Mouse (Mus musculus): ENCODE measurements around the gene Caprin2.
"Not testable (repeated sequence)": the region's sequence is repeated elsewhere in the genome, so short reads cannot be mapped to it uniquely, and the experiment has no call there.

Caprin2 gene

DNA sequence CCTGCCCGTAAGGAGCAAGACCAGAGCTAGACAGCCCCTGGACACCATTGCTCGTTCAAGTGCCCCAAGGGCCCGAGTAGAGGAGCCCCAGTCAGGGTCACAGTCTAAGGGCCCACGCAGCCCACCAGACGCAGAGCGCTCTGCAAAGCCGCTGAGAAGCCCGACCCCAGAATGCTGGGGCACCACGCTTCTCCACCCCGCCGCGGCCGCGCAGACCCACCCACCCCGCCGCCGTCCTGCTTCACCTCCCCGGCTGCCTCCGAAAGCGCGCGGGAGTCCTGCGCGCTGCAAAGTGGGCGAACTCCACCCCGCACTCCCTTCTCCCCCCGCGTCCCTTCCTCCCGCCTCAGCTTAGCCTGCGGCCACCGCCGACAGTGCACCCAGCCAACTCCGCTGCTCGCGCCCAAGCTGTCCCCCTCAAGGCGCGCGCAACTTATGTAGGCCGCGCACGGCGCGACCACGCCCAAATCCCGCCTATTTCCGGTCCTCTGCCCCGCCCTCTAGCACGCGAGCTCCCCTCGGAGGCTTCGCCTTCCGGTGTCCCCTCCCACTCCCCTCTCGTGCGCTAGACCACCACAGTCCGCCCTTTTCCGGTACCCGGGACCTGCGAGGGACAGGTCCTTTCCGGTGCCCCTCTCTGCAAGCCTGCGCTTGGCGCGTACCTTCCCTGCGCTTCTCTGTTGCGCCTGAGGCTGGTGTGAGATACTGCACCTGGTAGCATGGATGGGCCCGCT, at the start of gene Caprin2:
Gene Caprin2 (minus strand): TSS at position 465 of the 734 bp plus-strand sequence.
- peak; percentile 50 to 62 for DNase-seq (ENCODE audit: low read depth in 1 of 2, low spot score in 2 of 2)

DNA sequence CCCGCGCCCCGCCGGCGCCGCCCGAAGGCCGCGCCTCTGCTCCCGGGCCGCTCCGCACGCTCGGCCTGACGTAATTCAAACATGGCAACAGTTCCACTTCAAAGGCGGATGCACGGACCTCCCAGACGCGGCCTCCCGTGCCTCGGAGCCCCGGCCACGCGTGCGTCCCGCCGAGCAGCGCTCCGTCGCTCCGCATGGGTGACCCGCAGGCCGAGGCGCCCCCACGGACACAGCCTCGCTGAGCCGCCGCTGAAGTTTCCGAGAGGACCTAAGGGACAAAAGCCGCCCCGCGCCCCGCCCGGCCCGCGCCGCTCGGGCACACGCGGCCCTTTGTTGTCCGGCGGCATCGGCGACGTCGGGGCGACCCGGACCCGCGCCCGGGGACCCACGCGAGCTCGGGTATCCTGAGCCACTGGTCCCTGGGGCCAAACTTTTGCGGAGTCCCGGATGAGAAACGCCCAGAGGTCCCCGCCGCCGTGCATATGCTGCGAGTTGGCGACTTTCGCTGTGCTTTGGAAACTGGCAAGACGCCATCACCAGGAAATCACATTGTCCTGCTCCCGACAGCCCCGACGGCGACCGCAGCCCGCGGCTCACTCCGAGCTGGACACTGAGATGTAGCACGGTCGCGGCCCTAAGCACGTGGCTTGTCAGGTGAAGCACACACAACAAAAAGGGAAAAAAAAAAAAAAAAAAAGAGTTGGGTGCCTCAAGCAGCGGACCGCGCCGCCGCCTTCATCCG, 48.9 kb upstream of the Caprin2 start:
- peak in 1 of 2 experiments; percentile 50 for DNase-seq (ENCODE audit: low read depth in 1 of 2, low spot score in 2 of 2)

DNA sequence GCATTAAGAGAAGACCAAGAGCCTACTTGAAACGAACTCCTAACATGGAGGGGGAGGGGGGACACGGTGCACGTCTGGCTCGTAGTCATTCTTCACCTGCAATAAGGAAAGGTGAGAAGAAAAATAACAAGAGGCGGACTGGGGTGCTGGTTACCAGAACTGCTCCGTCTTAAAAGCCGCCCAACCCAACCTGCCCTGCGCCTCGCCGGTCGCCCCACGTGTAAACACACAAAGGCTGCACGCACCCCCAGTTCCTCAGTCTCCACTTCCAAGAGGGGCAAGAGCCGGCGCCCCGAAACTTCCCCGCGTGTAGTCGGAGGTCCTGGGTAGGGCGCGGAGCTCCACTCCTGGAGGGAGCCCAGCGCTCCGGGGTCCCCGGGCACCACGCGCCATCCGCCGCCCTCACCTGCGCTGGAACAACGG, 48.3 kb upstream of the Caprin2 start:
- no peak for DNase-seq (ENCODE audit: low read depth in 1 of 2, low spot score in 2 of 2)

DNA sequence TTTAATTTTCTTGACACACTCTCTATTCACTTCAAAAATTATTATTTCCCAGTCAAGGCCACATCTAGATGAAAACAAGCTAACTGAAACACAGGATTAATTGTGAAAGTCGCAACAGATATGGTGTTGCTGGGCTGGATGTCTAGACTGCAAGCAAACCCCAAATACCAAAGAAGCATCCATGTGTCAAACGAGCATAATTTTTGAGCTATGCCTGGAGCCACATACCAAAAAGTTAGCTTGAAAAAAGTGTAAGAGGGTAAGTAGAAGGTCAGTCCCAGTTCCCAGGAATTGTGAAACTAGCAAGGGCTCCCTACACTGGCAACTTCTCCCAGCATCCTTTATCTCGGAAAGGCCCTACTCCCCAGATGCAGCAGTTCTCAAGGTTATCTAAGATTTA, 47.7 kb upstream of the Caprin2 start:
- DNase-seq (ENCODE audit: low read depth in 1 of 2, low spot score in 2 of 2), result no peak

DNA sequence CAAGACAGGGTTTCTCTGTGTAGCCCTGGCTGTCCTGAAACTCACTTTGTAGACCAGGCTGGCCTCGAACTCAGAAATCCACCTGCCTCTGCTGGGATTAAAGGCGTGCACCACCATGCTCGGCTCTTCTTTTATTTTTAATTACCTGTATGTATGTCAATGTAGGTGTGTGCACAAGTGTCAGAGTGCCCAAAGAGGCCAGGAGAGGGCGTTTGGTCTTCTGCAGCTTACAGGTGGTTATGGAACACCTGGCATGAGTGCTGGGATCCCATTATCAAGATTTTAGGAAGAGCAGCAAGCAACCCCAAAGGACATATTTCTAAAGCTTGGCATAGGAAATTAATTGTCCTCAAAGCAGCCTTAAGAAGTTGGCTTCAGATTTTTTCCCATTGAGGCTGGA, 46.4 kb upstream of the Caprin2 start:
- no peak for DNase-seq (ENCODE audit: low read depth in 1 of 2, low spot score in 2 of 2)

DNA sequence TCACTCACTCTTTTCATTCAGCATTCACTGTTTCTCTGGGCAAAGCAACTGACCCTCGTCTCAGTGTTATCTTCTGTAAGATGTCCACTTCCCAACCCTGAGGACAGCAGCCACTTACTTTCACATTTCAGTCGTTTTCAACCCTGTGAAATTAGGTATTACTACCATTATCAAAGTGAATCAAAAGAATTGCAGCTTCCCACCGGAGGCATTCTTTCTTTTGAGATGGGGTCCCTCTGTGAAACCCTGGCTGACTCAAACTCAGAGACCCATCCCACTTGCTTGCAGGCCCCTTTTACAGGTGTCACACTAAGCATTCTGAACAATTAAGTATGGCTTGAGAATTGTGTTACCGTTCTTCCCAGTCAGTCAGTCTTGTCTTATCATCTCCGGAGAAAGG, 45.8 kb upstream of the Caprin2 start:
- no peak for DNase-seq (ENCODE audit: low read depth in 1 of 2, low spot score in 2 of 2)

DNA sequence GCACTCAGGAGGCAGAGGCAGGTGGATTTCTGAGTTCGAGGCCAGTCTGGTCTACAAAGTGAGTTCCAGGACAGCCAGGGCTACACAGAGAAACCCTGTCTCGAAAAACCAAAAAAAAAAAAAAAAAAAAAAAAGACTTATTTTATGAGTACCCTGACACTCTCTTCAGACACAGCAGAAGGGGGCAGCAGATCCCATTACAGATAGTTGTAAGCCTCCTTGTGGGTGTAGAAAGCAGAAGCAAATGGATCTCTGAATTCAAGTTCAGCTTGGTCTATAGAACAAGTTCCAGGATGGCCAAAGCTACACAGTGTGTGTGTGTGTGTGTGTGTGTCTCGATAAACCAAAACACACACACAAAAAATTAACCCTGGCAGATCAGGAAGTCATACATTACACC, 44.3 kb upstream of the Caprin2 start:
- DNase-seq (ENCODE audit: low read depth in 1 of 2, low spot score in 2 of 2), result not testable (repeated sequence)

DNA sequence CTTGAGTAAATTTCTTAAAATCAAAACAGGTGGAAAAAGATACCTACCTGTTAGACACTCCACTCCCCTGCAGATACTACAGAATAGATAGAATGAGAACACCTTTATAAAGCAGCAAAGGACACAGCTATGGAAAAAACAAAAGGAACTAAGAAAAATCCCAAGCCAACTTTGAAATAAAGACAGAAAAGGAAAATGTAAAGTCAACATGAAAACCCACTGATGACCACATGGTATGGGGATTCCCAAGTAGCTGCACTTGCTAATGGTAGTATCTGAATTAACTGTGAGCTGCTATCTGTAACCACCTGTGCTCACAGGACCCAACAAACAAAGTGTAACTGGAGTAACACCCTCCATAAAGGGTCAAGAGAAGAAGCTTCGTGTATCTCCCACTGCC, 41.7 kb upstream of the Caprin2 start:
- DNase-seq (ENCODE audit: low read depth in 1 of 2, low spot score in 2 of 2), result no peak

DNA sequence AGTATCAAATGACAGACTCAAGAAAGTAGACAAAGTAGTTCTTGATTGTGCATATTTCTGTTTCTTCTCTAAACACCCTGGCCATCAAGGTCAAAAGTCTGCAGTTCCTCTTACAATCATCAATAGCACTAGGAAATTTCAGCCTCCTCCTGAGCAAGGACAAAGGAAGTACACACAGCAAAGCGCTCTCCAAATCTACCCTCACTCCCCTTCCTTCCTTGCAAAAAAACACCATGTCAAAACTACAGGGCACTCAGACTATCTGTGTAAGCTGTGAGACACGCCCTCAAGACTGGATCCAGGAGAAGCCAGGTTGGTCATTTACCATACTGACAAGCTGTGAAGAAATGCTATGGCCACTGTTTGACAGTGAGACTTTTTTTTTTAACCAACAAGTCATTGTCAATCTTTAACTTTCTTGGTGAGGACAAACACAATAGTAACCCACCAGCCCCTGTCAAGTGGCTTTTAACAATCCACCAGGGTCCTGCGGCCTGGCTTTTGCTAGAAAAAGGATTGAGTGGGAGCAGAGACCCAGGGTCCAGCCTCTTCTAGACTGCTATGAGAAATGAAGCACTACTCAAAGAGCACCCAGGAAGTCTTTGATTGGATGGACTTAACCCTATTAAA, 39.0 kb upstream of the Caprin2 start:
- DNase-seq (ENCODE audit: low read depth in 1 of 2, low spot score in 2 of 2), result no peak

DNA sequence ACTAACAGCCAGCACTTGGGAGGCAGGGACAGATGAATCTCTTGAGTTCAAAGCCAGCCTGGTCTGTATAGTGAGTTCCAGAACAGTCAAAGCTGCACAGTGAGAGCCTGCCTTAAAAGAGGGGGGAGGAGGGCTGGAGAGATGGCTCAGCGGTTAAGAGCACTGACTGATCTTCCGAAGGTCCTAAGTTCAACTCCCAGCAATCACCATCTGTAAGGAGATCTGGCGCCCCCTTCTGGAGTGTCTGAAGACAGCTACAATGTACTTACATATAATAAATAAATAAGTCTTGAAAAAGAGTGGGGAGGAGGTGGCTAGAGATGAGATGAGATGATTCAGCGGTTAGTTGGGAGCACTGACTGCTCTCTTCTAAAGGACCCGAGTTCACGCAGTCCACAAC, 35.2 kb upstream of the Caprin2 start:
- no peak for DNase-seq (ENCODE audit: low read depth in 1 of 2, low spot score in 2 of 2)

DNA sequence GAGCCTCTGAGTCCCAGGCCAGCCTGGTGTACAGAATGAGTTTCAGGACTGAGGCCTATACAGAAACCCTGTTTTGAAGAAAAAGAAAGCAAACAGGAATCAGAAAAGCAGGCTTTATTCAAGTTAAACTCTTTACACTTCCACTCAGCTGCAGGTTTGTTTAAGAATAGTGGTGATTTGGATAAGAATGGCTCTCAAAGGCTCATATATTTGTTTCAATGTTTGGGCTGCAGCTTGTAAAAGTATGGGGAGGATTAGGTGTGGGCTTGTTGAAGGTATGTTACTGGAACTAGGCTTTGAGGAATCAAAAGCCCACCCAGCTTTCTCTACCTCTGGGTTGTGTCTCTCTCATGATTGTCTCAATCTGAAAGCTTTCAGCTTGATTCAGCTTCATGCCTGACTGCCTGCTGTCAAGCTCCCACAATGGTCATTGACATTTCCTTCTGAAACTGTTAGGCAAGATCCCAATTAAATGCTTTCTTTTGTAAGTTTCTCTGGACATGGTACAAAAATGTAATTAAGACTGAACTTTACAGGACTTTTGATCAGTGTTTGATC, 22.9 kb upstream of the Caprin2 start:
- no peak for DNase-seq (ENCODE audit: low read depth in 1 of 2, low spot score in 2 of 2)

DNA sequence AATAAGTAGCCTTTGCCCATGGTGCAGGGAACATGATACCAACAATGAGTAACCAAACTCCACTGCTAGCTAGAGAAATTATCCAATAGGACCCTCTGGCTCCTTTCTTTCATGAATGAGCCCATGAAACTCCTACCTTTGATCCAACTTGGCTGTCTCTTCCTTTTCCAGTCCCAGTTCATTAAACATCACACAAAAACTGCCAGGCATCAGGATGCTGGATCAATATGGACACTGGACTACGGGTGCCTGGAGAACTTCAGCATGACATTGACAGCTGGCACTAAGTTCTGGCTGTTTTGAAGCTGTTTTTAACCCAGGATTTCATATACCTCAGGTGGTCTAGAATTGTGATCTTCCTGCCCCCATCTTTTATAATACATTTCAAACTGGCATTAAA, 21.6 kb upstream of the Caprin2 start:
- no peak for DNase-seq (ENCODE audit: low read depth in 1 of 2, low spot score in 2 of 2)

DNA sequence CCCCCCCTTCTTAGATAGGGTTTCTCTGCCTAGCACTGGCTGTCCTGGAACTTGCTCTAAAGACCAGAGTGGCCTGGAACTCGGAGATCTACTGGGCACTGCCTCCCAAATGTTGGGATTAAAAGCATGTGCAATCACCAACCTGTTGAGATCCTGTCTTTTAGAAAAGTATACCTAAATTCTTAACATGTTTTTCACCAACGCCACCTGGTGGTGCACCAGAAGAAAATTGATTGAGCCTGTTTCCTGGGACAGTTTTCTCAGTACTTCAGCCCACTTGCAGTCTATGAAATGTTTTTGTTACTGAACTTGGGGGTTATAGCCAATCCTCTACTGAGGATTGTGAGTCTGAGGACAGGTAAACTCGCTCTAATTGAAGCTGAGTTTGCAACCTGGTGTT, 20.8 kb upstream of the Caprin2 start:
- no peak for DNase-seq (ENCODE audit: low read depth in 1 of 2, low spot score in 2 of 2)

DNA sequence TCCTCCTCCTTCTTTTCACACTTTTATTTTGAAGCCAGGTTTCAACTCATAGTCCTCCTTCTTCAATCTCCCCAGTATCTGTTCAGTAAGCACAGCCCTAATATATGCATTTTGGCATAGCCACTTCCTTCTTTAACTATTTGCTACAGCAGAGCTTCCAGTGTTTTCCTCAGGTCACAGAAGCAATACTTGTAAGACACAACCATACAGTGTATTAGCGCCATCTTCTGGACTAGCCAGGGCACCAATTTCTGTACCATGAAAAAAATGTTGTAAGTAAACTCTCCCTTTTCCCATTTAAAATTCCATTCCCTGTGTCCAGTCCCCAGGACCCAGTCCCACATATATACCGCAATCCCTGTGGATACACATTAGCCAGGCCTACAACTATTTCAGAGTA, 17.9 kb upstream of the Caprin2 start:
- DNase-seq (ENCODE audit: low read depth in 1 of 2, low spot score in 2 of 2), result no peak

DNA sequence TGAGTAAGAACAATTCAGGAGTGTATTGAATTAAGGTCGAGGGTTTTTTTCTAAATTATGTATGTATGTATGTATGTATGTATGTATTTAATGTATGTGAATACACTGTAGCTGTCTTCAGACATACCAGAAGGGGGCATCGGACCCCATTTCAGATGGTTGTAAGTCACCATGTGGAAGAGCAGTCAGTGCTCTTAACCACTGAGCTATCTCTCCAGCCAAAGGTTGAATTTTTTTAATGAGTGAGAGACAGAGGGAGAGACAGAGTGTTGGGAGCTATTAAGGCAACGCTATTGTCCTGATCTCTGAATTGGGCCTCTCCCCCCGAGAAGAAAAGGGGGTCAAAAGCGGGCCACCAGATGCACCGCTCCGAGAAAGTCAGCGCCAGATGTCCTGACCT, 15.9 kb upstream of the Caprin2 start:
- DNase-seq (ENCODE audit: low read depth in 1 of 2, low spot score in 2 of 2), result not testable (repeated sequence)

DNA sequence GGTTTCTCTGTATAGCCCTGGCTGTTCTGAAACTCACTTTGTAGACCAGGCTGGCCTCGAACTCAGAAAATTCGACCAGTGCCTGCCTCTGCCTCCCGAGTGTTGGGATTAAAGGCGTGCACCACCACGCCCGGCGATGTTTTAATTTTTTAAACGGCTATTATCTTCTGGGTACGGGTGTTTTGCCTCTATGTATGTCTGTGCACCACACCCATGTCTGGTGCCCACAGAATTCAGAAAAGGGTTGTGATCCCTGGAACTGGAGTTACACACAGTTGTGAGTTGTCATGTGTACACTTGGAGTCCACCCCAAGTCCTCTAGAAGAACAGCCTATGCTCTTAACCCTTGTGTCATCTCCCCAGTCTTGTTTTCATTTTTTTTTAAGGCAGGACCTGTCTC, 10.9 kb upstream of the Caprin2 start:
- no peak for DNase-seq (ENCODE audit: low read depth in 1 of 2, low spot score in 2 of 2)

DNA sequence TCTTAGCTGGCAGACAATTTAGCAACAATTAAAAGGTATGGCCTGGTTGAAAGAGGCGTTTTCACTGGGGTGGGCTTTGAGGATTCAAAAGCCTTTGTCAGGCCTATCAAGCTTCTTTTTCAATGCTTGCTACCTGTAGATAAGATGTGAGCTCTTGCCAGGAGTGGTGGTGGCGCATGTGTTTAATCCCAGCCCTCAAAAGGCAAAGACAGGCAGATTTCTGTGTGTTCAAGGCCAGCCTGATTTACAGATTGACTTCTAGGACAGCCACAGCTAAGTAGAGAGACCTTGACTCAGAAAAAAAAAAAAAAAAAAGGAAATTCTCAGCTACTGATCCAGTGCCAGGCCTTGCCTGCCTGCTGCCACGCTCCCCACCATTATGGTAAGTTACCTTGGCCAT, 6.7 kb upstream of the Caprin2 start:
- no peak for DNase-seq (ENCODE audit: low read depth in 1 of 2, low spot score in 2 of 2)

DNA sequence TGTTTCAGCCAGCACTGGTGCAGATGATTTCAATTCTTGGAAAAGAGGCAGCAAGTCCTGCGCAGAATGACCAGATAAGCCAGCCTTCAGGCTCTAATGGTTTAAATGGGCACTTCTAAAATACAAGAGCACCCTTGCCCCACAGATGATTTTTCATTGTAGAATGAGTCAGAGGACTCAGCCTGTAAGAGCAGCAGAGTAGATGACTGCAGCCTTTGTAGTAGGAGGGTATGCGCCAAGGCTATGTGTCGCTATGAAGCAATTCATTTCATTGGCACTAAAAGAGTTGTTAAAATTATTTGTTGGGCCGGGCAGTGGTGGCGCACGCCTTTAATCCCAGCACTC, 442 bp upstream of the Caprin2 start:
- DNase-seq (ENCODE audit: low read depth in 1 of 2, low spot score in 2 of 2), result no peak

DNA sequence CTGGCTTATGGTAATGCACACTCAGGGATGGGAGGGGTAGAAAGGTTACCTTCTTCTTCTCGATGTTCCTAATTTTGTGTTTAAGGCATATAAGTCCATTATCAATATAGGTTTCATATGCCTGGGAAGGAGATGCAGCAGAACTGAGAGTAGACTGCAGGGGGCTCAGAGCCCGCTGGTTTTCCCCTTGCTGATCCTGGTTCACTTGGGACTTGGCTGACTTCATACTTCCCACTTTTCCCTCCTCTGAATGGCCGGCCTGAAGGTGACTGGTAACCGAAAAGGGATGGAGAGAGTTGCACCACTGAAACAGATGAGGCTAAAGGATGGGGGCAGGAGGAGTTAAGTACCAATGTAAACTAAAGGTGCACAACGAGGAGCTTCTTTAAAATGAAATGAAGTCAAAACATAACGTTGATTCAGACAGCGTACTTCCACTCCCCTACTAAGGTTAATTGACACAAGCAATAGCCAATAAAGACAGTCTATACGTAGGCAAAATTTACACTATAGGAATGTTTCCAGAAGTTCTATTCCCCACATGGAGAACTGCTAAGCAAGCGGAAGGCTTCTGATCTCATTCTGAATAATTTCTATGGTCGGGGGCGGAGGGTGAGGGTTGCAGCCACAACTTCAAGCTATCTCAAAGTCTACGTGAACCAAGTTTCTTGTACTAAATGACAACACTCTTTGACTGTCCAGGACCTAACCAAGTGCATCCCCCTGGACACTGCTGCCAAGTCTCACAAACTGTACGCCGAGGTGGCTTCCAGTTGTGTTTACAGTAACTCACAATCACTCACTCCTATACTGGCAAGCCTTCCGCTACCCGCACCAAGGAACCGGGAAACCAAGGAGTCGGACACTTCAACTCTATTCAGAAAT, 907 bp downstream of the Caprin2 start:
- no peak for DNase-seq (ENCODE audit: low read depth in 1 of 2, low spot score in 2 of 2)

DNA sequence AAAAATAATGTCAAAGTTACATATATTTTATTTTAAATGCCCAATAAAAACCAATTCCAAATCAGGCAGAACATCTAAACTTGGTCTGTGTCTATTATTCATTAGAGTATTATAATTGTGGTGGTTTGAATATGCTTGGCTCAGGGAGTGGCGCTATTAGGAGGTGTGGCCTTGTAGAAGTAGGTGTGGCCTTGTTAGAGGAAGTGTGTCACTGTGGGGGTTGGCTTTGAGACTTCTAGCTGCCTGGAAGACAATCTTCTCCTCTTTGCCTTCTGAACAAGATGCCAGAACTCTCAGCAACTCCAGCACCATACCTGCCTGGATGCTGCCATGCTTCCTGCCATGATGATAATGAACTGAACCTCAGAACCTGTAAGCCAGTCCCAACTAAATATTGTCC, 22.1 kb downstream of the Caprin2 start:
- no peak for DNase-seq (ENCODE audit: low read depth in 1 of 2, low spot score in 2 of 2)

DNA sequence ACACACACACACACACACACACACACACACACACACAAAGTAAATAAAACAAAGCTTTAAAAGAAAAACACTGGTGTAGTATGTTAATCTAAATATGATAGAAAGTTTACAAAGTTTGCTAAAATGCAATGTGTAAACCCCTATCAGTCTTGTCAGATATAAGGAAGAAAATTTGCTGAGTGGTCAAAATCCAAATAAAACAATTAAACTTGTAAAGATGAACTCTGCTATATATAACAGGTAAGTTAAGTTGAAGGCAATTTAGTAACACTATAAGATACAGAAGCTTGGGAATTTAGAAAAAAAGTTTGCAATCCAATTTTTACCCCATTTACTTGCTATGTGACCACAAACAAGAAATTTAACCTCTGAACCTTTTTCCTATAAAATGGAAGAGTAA, 50.4 kb downstream of the Caprin2 start:
- DNase-seq (ENCODE audit: low read depth in 1 of 2, low spot score in 2 of 2), result no peak

Measured in monocyte, adult 2 months (primary cell).